Mouse (Mus musculus) MEL (cell line): ENCODE measurements at regions not wholly inside any gene's neighbourhood (a gene's known extent, or its start where the extent isn't known, plus 50 kb on each side); places are given as distances from the start of the nearest gene placed in this dataset.

Experiments used
- DNase-seq: peaks from one replicate; pipeline ENCODE4 v3.0.0; 2011; ENCODE audit warnings: low read depth, low spot score
- H3K27ac ChIP-seq: 2 replicates; pipeline ENCODE4 v1.5.1; 2012; ENCODE audit warnings: low read depth, mild to moderate bottlenecking, control low read depth, low read length, moderate library complexity; ENCODE audit not compliant: control insufficient read depth
- H3K27me3 ChIP-seq, 2 experiments: fragments of 150-350 bp in 1 of 2; sonication (generic) in 1 of 2; 2 replicates each; pipeline ENCODE4 v1.6.1; 2012; ENCODE audit warnings: low read length in 2 of 2, mild to moderate bottlenecking in 2 of 2, improper control_type of control experiment in 1 of 2, moderate library complexity in 1 of 2; ENCODE audit not compliant: insufficient read depth in 2 of 2, control insufficient read depth in 1 of 2
- H3K36me3 ChIP-seq, 2 experiments: 2 replicates each; pipeline ENCODE4 v1.6.1; 2012 to 2014; ENCODE audit warnings: low read length in 2 of 2, improper control_type of control experiment in 1 of 2, inconsistent platforms in 1 of 2, mild to moderate bottlenecking in 1 of 2; ENCODE audit not compliant: insufficient read depth in 2 of 2, control insufficient read depth in 1 of 2
- H3K4me1 ChIP-seq, 2 experiments: fragments of 150-350 bp in 1 of 2; sonication (generic) in 1 of 2; 2 replicates each; pipeline ENCODE4 v1.6.1; 2012; ENCODE audit warnings: low read length in 2 of 2, improper control_type of control experiment in 1 of 2, mild to moderate bottlenecking in 1 of 2; ENCODE audit not compliant: insufficient read depth in 2 of 2, control insufficient read depth in 1 of 2
- H3K4me3 ChIP-seq, 2 experiments: fragments of 150-350 bp in 1 of 2; sonication (generic) in 1 of 2; 2 replicates each; pipeline ENCODE4 v1.5.1; 2012; ENCODE audit warnings: low read depth in 2 of 2, low read length in 2 of 2, mild to moderate bottlenecking in 2 of 2, moderate library complexity in 2 of 2, control low read depth in 1 of 2, improper control_type of control experiment in 1 of 2; ENCODE audit not compliant: control insufficient read depth in 1 of 2, insufficient read depth in 1 of 2
- H3K79me2 ChIP-seq: 2 replicates; pipeline ENCODE4 v1.6.1; 2012; ENCODE audit warnings: mild to moderate bottlenecking, low read length, moderate library complexity; ENCODE audit not compliant: control insufficient read depth, poor library complexity, insufficient read depth
- H3K9ac ChIP-seq: 2 replicates; pipeline ENCODE4 v1.6.1; 2012; ENCODE audit warnings: low read depth, mild to moderate bottlenecking, control low read depth, low read length, moderate library complexity; ENCODE audit not compliant: control insufficient read depth, poor library complexity, severe bottlenecking
- H3K9me3 ChIP-seq: fragments of 150-350 bp; sonication (generic); replicated peaks from 2 replicates; pipeline ENCODE4 v1.6.1; 2012; ENCODE audit warnings: mild to moderate bottlenecking, low read length, improper control_type of control experiment, moderate library complexity; ENCODE audit not compliant: insufficient read depth
- E2F4 ChIP-seq: IDR thresholded peaks from 2 replicates; pipeline ENCODE4 v1.6.1; 2011; ENCODE audit warnings: low read depth, low read length, improper control_type of control experiment, borderline replicate concordance
- ELF1 ChIP-seq: IDR thresholded peaks from 2 replicates; pipeline ENCODE4 v1.6.1; 2014; ENCODE audit warnings: low read depth, mild to moderate bottlenecking, inconsistent platforms, low read length, improper control_type of control experiment, moderate library complexity
- EP300 ChIP-seq, 2 experiments: IDR thresholded peaks; 2 replicates each; pipeline ENCODE4 v1.6.1; 2011; ENCODE audit warnings: improper control_type of control experiment in 2 of 2, low read length in 2 of 2, low read depth in 1 of 2, mild to moderate bottlenecking in 1 of 2
- ETS1 ChIP-seq: IDR thresholded peaks from 2 replicates; pipeline ENCODE4 v1.6.1; 2012; ENCODE audit warnings: low read depth, mild to moderate bottlenecking, inconsistent platforms, low read length, improper control_type of control experiment, moderate library complexity
- GABPA ChIP-seq: IDR thresholded peaks from 2 replicates; pipeline ENCODE4 v1.6.1; 2012; ENCODE audit warnings: low read depth, mild to moderate bottlenecking, inconsistent platforms, low read length, improper control_type of control experiment, moderate library complexity
- HCFC1 ChIP-seq: IDR thresholded peaks from 2 replicates; pipeline ENCODE4 v1.6.1; 2012; ENCODE audit warnings: low read depth, mild to moderate bottlenecking, inconsistent platforms, low read length, improper control_type of control experiment, moderate library complexity
- JUND ChIP-seq: IDR thresholded peaks from 2 replicates; pipeline ENCODE4 v1.6.1; 2011; ENCODE audit warnings: low read depth, mild to moderate bottlenecking, improper control_type of control experiment, low read length
- KAT2A ChIP-seq: conservative IDR thresholded peaks from 2 replicates; pipeline ENCODE4 v1.6.1; 2012; ENCODE audit warnings: low read depth, low read length, improper control_type of control experiment, inconsistent platforms
- MAFK ChIP-seq: IDR thresholded peaks from 2 replicates; pipeline ENCODE4 v1.6.1; 2011; ENCODE audit warnings: low read depth, mild to moderate bottlenecking, low read length, improper control_type of control experiment, borderline replicate concordance
- MAX ChIP-seq: IDR thresholded peaks from 2 replicates; pipeline ENCODE4 v1.6.1; 2011; ENCODE audit warnings: low read length, improper control_type of control experiment
- MAZ ChIP-seq: IDR thresholded peaks from 2 replicates; pipeline ENCODE4 v1.6.1; 2012; ENCODE audit warnings: low read depth, mild to moderate bottlenecking, inconsistent platforms, low read length, improper control_type of control experiment
- MYC ChIP-seq: IDR thresholded peaks from 2 replicates; pipeline ENCODE4 v1.6.1; 2011; ENCODE audit warnings: low read depth, mild to moderate bottlenecking, low read length, improper control_type of control experiment, moderate library complexity
- POLR2A ChIP-seq, 2 experiments: IDR thresholded peaks; 2 replicates each; pipeline ENCODE4 v1.6.1; 2011 to 2012; ENCODE audit warnings: low read length in 2 of 2, mild to moderate bottlenecking in 2 of 2, control low read depth in 1 of 2, improper control_type of control experiment in 1 of 2, low read depth in 1 of 2, moderate library complexity in 1 of 2; ENCODE audit not compliant: control insufficient read depth in 1 of 2, insufficient read depth in 1 of 2, poor library complexity in 1 of 2
- POLR2AphosphoS2 ChIP-seq: IDR thresholded peaks from 2 replicates; pipeline ENCODE4 v1.6.1; 2011; ENCODE audit warnings: low read length, improper control_type of control experiment
- RAD21 ChIP-seq: IDR thresholded peaks from 2 replicates; pipeline ENCODE4 v1.6.1; 2011; ENCODE audit warnings: mild to moderate bottlenecking, low read depth, low read length, improper control_type of control experiment
- RCOR1 ChIP-seq: IDR thresholded peaks from 2 replicates; pipeline ENCODE4 v1.6.1; 2012; ENCODE audit warnings: low read depth, mild to moderate bottlenecking, inconsistent platforms, low read length, improper control_type of control experiment
- SIN3A ChIP-seq: IDR thresholded peaks from 2 replicates; pipeline ENCODE4 v1.6.1; 2012; ENCODE audit warnings: low read length, improper control_type of control experiment, inconsistent platforms
- TAL1 ChIP-seq: IDR thresholded peaks from 2 replicates; pipeline ENCODE4 v1.6.1; 2012; ENCODE audit warnings: mild to moderate bottlenecking, inconsistent platforms, low read length, moderate library complexity, mixed read lengths
- TBP ChIP-seq: IDR thresholded peaks from 2 replicates; pipeline ENCODE4 v1.8.0; 2011; ENCODE audit warnings: low read depth, low read length, improper control_type of control experiment
- TCF12 ChIP-seq: IDR thresholded peaks from 2 replicates; pipeline ENCODE4 v1.6.1; 2014; ENCODE audit warnings: low read depth, mild to moderate bottlenecking, inconsistent platforms, low read length, improper control_type of control experiment, moderate library complexity
- USF1 ChIP-seq: IDR thresholded peaks from 2 replicates; pipeline ENCODE4 v1.6.1; 2014; ENCODE audit warnings: low read depth, mild to moderate bottlenecking, inconsistent platforms, low read length, improper control_type of control experiment, moderate library complexity
- ZC3H11A ChIP-seq: IDR thresholded peaks from 2 replicates; pipeline ENCODE4 v1.6.1; 2012; ENCODE audit warnings: low read depth, mild to moderate bottlenecking, inconsistent platforms, low read length, improper control_type of control experiment
- ZKSCAN1 ChIP-seq: IDR thresholded peaks from 2 replicates; pipeline ENCODE4 v1.6.1; 2012; ENCODE audit warnings: low read depth, mild to moderate bottlenecking, inconsistent platforms, low read length, improper control_type of control experiment, moderate library complexity

- Histone ChIP-seq H3K4me1 (no peaks in the 10 kb centered on the region), H3K9ac (no peak overlapping the region)
- TF ChIP-seq ZKSCAN1, result no peak
- TF ChIP-seq POLR2AphosphoS2, result no peak
- no peak for TF ChIP-seq MAX
- TF ChIP-seq SIN3A, result no peak
- TF ChIP-seq RCOR1, result no peak
- no peak for TF ChIP-seq EP300 (IDR thresholded peaks at IDR 0.05; ENCODE audit: low read depth in 1 of 2, low read length in 2 of 2)
- no peak for TF ChIP-seq KAT2A
- no peak for TF ChIP-seq MAFK
- no peak for TF ChIP-seq GABPA
- TF ChIP-seq, all 39 proteins: peak for 0
- Histone ChIP-seq H3K9me3 (no peaks in the 10 kb centered on the region), H3K27me3 (peaks cover 7 to 8% of the 10 kb centered on the region in 2 experiments), H3K79me2 (no peaks in the 10 kb centered on the region), H3K4me3 (no peak overlapping the region), H3K36me3 (no peaks in the 10 kb centered on the region), H3K27ac (no peak overlapping the region)
- no peak for DNase-seq
Measured at GRCm38 (mm10) chr16:29909923-29910465, 154.2 kb upstream of the Hes1 start.

- no peaks in the 10 kb centered on the region for H3K4me1 ChIP-seq
- H3K27ac ChIP-seq, result no peak overlapping the region
- H3K9me3 ChIP-seq, result no peaks in the 10 kb centered on the region
- no peak for DNase-seq
- H3K79me2 ChIP-seq, result no peaks in the 10 kb centered on the region
- peaks cover 3 to 7% of the 10 kb centered on the region in 2 experiments for H3K27me3 ChIP-seq
- no peak overlapping the region for H3K9ac ChIP-seq
- TF ChIP-seq KAT2A (no peak), MAFK (no peak), TCF12 (no peak), ETS1 (no peak), USF1 (no peak), GABPA (no peak), ZC3H11A (no peak), RCOR1 (no peak), POLR2A (IDR thresholded peaks at IDR 0.05; ENCODE audit: control insufficient read depth in 1 of 2, insufficient read depth in 1 of 2, low read depth in 1 of 2, low read length in 2 of 2, poor library complexity in 1 of 2) (no peak), E2F4 (no peak), TAL1 (no peak), MYC (no peak), TBP (no peak), MAX (no peak), RAD21 (no peak), MAZ (no peak), HCFC1 (no peak), ELF1 (no peak), JUND (no peak)
- H3K4me3 ChIP-seq, result no peak overlapping the region
- H3K36me3 ChIP-seq, result no peaks in the 10 kb centered on the region
Measured at GRCm38 (mm10) chr16:29911164-29911571, 153.0 kb upstream of the Hes1 start.
